Mouse (Mus musculus) limb, embryonic 15.5 days (tissue): Measurements from ENCODE around the gene Slc22a14. TPM values are rescaled to one million over a fixed set of nuclear protein-coding genes. Genes with fewer than 3 reads are reported as not detected.

Source experiments
- ATAC-seq: fragments of 200-750 bp; cut with Nextera tagmentation; 2 replicates; pipeline ENCODE4 v1.8.0; 2017; ENCODE audit warnings: low read depth, moderate TSS enrichment; ENCODE audit not compliant: insufficient number of reproducible peaks, low FRiP score, low TSS enrichment
- H3K27ac ChIP-seq: fragments of 300-500 bp; sonication (generic); 2 replicates; pipeline ENCODE4 v1.5.1; 2015; ENCODE audit warnings: moderate library complexity, mild to moderate bottlenecking, inconsistent platforms
- H3K27me3 ChIP-seq: fragments of 300-500 bp; sonication (generic); 2 replicates; pipeline ENCODE4 v1.6.1; 2015; ENCODE audit warnings: inconsistent platforms
- H3K36me3 ChIP-seq: fragments of 300-500 bp; sonication (generic); 2 replicates; pipeline ENCODE4 v1.6.1; 2015; ENCODE audit warnings: inconsistent platforms
- H3K4me1 ChIP-seq: fragments of 300-500 bp; sonication (generic); 2 replicates; pipeline ENCODE4 v1.6.1; 2015; ENCODE audit warnings: inconsistent platforms
- H3K4me2 ChIP-seq: fragments of 300-500 bp; sonication (generic); 2 replicates; pipeline ENCODE4 v1.6.1; 2015; ENCODE audit warnings: mild to moderate bottlenecking, inconsistent platforms
- H3K4me3 ChIP-seq: fragments of 300-500 bp; sonication (generic); 2 replicates; pipeline ENCODE4 v1.5.1; 2015; ENCODE audit warnings: mild to moderate bottlenecking, inconsistent platforms
- H3K9ac ChIP-seq: fragments of 300-500 bp; sonication (generic); 2 replicates; pipeline ENCODE4 v1.6.1; 2015; ENCODE audit warnings: inconsistent platforms
- H3K9me3 ChIP-seq: fragments of 300-500 bp; sonication (generic); 2 replicates; pipeline ENCODE4 v1.6.1; 2016; ENCODE audit warnings: inconsistent platforms
- WGBS: fragments of 180-500 bp; shearing (Covaris S2); methylation state at CpG from one replicate; pipeline ENCODE4 v1.1.7; 2015; 5-methylcytosine and 5-hydroxymethylcytosine counted together
- polyA plus RNA-seq: library from polyadenylated mRNA; unstranded; fragments of >200 nt; fragmentation: Nextera tagmentation; extraction: Ambion mirVana; gene quantifications from 2 replicates; pipeline ENCODE4 v1.2.1, GENCODE M21; 2015

The Slc22a14 gene
- polyA plus RNA-seq, 1 experiment from 2014 or later: not detected

DNA sequence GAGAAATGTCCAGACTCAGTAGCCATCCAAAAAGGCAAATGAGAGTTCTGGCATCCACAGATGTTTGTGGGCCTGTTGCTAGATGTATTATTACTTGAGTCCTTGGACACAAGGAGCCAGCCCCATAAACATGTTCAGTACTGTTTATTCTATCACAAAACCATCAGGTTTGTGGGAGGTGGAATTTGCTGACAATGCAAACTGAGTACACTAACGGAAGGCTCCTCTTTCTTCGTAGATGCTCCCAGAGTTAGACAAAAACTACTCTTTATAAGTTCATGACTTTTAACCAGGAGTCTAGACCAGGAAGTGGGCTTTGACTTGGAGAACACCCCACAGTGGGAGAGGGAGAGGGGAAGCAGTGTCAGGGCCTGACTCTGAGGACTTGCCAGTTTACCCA lies 197.7 kb downstream of the Slc22a14 start:
- H3K9me3 ChIP-seq: no peaks in the 10 kb centered on the region
- no peak overlapping the region for H3K27ac ChIP-seq
- WGBS: 88% methylated on average over 2 of the region's 2 CpGs
- no peaks in the 10 kb centered on the region for H3K4me1 ChIP-seq
- H3K36me3 ChIP-seq: no peaks in the 10 kb centered on the region
- H3K9ac ChIP-seq: no peak overlapping the region
- H3K4me2 ChIP-seq: no peak overlapping the region
- ATAC-seq: no peak
- H3K4me3 ChIP-seq: no peak overlapping the region
- H3K27me3 ChIP-seq: no peaks in the 10 kb centered on the region

DNA sequence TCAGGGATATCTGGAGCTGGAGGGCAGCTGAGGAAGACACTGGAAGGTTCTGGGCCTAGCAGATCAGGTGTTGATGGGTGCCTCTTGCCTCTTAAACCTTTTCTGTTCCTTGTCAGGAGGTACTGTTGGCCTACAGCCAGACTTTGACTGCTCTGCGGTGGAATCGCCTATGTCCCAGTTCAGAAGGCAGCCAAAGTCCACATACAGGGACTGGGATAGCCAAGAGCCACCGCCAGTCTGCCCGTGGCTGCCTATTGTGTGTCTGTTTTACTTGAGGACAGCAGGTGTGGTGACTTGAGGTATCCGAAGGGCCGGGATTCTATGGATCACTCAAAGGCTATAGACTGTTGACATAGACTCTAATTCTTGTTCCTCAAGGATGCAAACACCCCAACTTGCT lies 199.8 kb downstream of the Slc22a14 start:
- ATAC-seq: no peak

DNA sequence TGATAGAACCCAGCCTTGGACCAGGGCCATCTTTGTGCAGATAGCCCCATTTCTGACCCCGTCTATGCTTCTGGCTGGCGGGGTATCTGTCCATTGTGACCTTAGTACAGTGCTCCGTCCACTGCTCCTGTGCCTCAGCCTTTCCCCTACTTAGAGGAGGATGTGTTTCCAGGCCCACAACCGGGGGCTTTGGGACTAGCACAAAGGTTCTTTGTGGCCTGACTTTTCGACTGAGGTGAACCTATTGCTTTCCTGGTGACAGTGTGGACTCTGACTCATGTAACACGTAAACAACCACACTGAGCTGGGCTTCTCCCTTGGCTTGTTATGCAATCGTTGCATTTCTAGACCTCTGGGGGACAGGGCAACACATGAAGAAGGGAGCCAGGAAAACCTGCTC lies 200.6 kb downstream of the Slc22a14 start:
- Histone ChIP-seq H3K4me3 (no peak overlapping the region), H3K27ac (no peak overlapping the region), H3K9ac (no peak overlapping the region), H3K9me3 (no peaks in the 10 kb centered on the region), H3K4me2 (no peak overlapping the region), H3K36me3 (no peaks in the 10 kb centered on the region), H3K27me3 (no peaks in the 10 kb centered on the region), H3K4me1 (no peaks in the 10 kb centered on the region)
- WGBS: 80% methylated on average over 7 of the region's 7 CpGs
- ATAC-seq: no peak

More for the DNA sequence above, 199.8 kb downstream of the Slc22a14 start:
- Histone ChIP-seq H3K27ac (no peak overlapping the region), H3K4me1 (no peaks in the 10 kb centered on the region), H3K9me3 (no peaks in the 10 kb centered on the region), H3K9ac (no peak overlapping the region), H3K4me3 (no peak overlapping the region), H3K27me3 (no peaks in the 10 kb centered on the region), H3K36me3 (no peaks in the 10 kb centered on the region), H3K4me2 (no peak overlapping the region)
- WGBS: 84% methylated on average over 6 of the region's 6 CpGs

DNA sequence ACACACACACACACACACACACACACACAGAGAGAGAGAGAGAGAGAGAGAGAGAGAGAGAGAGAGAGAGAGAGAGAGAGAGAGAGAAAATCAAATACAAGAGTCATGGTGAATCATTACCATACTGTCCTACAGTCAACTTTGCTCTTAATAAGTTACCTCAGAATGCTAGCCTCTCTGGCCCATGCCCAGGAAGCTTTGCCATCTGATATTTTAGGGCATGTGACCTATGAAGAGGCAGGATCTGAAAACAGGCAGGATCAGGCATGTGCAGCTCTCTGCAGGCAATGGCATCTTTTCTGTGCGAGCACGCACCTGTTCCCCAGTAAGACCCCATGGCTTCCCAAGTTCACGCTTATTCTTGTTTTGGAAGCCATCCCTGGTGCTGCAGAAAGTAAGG lies 204.7 kb downstream of the Slc22a14 start:
- Histone ChIP-seq H3K27ac (no peak overlapping the region), H3K36me3 (no peaks in the 10 kb centered on the region), H3K4me2 (no peak overlapping the region), H3K9me3 (no peaks in the 10 kb centered on the region), H3K9ac (no peak overlapping the region), H3K4me1 (peaks cover 11% of the 10 kb centered on the region; the same call in 1 of the 2 replicates), H3K4me3 (no peak overlapping the region), H3K27me3 (peaks cover 14% of the 10 kb centered on the region)
- WGBS: 84% methylated on average over 3 of the region's 3 CpGs
- ATAC-seq: no peak

DNA sequence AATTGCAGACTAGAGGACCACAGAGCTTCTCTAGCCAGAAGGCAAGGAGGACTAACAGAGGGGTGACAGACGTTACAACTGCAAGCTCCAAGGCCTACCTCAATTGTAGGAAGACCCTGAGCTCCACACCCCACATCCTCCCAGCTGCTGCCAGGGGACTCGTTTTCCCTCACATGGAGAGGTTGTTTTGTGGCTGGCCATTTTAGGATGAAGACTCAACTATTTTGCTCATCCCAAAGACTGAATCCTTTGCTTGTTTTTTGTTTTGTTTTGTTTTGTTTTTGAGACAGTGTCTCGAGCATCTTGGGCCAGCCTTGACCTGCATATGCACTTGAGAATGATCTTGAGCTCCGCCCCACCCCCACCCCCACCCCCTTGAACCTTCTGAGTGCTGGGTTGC lies 206.5 kb downstream of the Slc22a14 start, which contains the start of gene Gm47289:
Gm47289 (plus strand) TSS at position 301 of the 400 bp plus-strand sequence.
- Histone ChIP-seq H3K4me1 (peaks cover 11% of the 10 kb centered on the region; the same call in 1 of the 2 replicates), H3K27ac (no peak within 1 kb of the TSS), H3K36me3 (no peaks in the 10 kb centered on the region), H3K9ac (no peak within 1 kb of the TSS), H3K4me2 (no peak within 1 kb of the TSS), H3K9me3 (no peaks in the 10 kb centered on the region), H3K27me3 (peaks cover 22% of the 10 kb centered on the region), H3K4me3 (no peak within 1 kb of the TSS)
- no peak for ATAC-seq
- 45% methylated on average over 4 of the region's 4 CpGs for WGBS

DNA sequence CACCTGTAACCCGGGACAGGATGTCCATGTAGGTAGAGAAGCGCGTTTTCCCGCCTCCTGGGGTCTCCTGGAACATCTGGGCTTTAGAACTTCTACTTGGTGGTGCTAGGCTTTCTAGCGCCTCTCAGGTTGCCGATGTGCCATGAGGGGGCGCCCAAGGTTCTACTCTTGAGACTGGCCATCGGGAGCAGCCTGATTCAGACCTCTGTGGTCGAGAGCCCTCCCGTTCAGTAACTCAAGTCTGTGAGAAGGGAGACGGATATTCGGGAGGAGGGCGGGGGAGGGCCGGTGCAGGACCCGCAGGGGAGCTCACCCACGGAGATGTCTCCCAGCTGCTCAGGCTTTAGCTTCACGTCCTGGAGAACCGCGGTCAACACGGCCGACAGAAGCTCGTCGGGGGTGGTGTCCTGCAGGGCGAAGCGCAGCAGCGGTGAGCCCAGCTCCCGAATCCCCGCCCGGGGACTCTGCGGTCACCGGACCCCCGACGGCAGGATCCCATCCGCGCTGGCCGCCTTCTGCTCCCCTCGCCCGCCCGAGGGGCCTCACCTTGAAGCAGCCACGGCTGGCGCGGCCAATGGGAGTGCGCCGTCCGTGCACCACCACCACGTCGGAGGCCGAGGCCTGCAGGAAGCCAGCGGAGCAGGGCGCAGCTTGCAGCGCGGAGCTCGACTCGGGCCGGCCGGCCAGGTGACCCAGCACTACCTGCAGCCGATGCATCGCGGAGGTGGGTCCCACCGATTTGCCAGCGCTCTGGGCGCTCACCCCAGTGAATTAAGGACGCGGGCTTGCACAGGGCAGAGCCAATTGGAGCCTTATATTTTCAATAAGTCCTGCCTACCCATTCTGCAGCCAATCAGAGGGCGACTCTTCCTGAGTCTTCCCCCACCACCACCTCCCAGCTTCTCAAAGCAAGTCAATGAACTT lies 208.8 kb downstream of the Slc22a14 start, which contains the start of gene Acaa1b:
Acaa1b (minus strand) TSS at position 816 of the 924 bp plus-strand sequence.
- peak; percentile 71; the same call in 1 of the 2 replicates for ATAC-seq
- H3K4me1 ChIP-seq: peaks cover 11% of the 10 kb centered on the region; the same call in 1 of the 2 replicates
- 1% methylated on average over 65 of the region's 65 CpGs for WGBS
- no peaks in the 10 kb centered on the region for H3K9me3 ChIP-seq
- peak within 1 kb of the TSS; percentile 71 for H3K4me2 ChIP-seq
- 0 out of 2 replicates have a peak within 1 kb of the TSS, but pooled peaks have one; percentile 23 for H3K9ac ChIP-seq
- H3K27ac ChIP-seq: no peak within 1 kb of the TSS
- no peaks in the 10 kb centered on the region for H3K36me3 ChIP-seq
- peaks cover 22% of the 10 kb centered on the region for H3K27me3 ChIP-seq
- peak within 1 kb of the TSS; percentile 55 for H3K4me3 ChIP-seq

DNA sequence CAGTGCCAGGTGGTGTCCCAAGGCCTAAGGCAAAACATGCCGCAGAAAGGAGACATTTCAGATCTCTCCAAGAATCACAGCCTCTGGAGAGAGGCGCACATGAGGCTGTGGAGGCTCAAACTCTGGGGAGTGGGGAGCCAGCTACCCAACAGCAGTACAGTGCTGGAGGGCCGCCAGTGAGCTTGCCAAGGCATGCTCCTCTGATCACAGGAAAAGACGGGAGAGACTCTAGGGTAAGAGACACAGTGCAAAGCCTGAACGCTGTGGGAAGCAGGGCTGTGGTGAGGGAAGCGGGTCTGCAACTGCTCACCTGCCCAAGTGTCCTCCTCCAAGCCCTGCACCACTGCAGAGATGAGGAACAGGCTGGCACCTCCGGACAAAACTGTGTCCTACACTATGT lies 209.5 kb downstream of the Slc22a14 start:
- H3K9ac ChIP-seq: no peak overlapping the region
- no peak overlapping the region for H3K4me3 ChIP-seq
- 0 out of 2 replicates have a peak overlapping the region, but pooled peaks have one; percentile 71 for H3K4me2 ChIP-seq

DNA sequence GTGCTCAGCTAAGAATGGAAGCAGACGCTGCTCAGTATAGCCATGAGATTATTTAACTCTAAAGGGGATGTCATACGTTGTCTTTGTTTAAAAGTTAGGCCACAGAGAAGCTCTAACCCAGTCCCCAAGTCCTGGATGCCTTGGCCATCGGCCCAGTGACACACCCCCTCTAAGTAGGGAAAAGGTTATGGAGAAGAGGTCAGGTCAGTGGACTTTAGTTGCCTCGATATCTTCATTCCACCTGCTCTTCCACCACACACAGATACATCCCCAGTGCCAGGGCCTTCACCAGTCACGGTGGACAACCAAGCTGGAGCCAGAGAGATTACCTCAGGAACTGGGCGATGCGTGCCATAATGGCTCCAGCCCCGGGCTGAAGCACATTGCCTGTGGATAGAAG lies 209.9 kb downstream of the Slc22a14 start:
- Histone ChIP-seq H3K4me2 (no peak overlapping the region), H3K9me3 (no peaks in the 10 kb centered on the region), H3K27ac (no peak overlapping the region), H3K4me1 (peaks cover 11% of the 10 kb centered on the region; the same call in 1 of the 2 replicates), H3K4me3 (no peak overlapping the region), H3K9ac (no peak overlapping the region), H3K36me3 (no peaks in the 10 kb centered on the region), H3K27me3 (peaks cover 22% of the 10 kb centered on the region)
- 80% methylated on average over 8 of the region's 8 CpGs for WGBS
- no peak for ATAC-seq

More for the DNA sequence above, 209.5 kb downstream of the Slc22a14 start:
- H3K27me3 ChIP-seq: peaks cover 22% of the 10 kb centered on the region
- ATAC-seq: no peak
- no peaks in the 10 kb centered on the region for H3K36me3 ChIP-seq
- H3K4me1 ChIP-seq: peaks cover 11% of the 10 kb centered on the region; the same call in 1 of the 2 replicates
- 44% methylated on average over 7 of the region's 7 CpGs for WGBS
- no peak overlapping the region for H3K27ac ChIP-seq
- H3K9me3 ChIP-seq: no peaks in the 10 kb centered on the region

DNA sequence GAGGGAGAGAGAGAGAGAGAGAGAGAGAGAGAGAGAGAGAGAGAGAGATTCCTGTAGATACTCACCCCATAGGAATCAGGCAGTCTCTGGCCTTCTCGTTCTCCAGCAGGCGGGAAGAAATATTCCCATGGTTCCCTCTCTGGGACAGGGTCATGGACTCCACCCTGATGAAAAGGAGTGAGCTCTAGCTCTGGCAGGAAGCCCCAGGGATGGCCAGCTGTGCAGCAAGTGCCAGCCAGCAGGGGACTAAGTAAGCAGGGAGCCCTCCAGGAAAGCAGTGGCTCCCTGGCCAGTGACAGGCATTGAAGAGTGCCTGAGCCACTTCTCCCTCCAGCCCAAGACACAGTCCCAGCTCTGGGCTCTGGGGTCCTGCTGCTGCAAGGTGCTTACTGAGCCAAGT lies 213.6 kb downstream of the Slc22a14 start:
- H3K36me3 ChIP-seq: no peaks in the 10 kb centered on the region
- WGBS: 55% methylated on average over 2 of the region's 2 CpGs
- no peak overlapping the region for H3K4me3 ChIP-seq
- no peak overlapping the region for H3K27ac ChIP-seq
- no peaks in the 10 kb centered on the region for H3K9me3 ChIP-seq
- H3K27me3 ChIP-seq: peaks cover 19% of the 10 kb centered on the region
- H3K9ac ChIP-seq: no peak overlapping the region
- H3K4me1 ChIP-seq: peaks cover 11% of the 10 kb centered on the region; the same call in 1 of the 2 replicates
- ATAC-seq: no peak
- no peak overlapping the region for H3K4me2 ChIP-seq

DNA sequence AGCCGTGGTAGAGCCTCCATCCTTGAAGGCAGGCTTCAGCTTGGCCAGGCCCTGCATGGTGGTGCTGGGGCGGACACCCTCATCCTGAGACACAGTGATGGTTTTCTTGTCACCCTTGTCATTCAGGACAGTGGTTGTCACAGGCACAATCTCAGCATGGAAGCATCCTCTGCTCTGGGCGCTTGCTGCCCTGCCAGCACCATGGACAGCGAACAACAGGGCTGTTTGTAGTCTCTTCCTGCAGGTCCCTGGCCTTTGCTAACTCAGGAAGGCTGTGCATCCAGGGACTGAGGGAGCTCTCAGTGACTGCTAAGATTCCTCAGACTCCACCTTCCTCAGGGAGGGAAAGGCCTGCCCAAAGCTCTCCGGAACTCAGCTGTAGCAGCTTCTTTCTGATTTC lies 215.8 kb downstream of the Slc22a14 start:
- no peaks in the 10 kb centered on the region for H3K4me1 ChIP-seq
- H3K27ac ChIP-seq: no peak overlapping the region
- H3K9ac ChIP-seq: no peak overlapping the region
- no peak for ATAC-seq
- WGBS: 34% methylated on average over 5 of the region's 5 CpGs
- no peak overlapping the region for H3K4me3 ChIP-seq
- H3K27me3 ChIP-seq: no peaks in the 10 kb centered on the region
- H3K4me2 ChIP-seq: no peak overlapping the region
- H3K36me3 ChIP-seq: no peaks in the 10 kb centered on the region
- H3K9me3 ChIP-seq: no peaks in the 10 kb centered on the region

DNA sequence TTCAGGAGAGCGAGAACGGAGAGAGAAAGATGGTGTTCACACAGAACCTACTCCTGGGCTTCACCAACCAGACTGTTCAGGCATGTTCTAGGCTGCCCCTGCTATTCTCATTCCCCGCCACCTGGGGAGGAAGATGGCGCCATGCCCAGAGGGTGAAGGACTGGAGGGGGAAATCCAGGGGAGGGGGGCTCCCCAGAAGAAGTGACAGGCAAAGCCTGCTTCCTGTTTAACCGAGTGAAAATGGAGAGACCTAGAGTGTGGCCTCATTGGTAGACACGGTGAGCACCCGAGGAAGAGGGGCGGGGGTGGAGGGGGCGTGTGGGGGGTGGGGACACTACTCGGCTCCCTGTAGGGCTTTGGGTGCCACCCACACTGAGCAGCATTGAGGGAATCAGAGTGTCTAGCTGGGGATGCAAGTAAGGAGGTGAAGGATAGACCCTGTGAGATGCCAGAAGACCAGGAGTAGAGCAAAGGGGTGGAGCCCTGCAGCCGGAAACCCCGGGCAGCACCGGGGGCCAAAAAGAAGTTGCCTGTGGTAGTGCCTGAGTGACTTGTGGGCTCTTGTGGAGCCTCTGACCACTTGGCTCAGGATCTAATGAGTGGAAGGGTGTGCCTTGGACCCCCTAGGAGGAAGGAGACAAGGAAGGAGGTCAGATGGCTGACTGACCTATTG lies 219.1 kb downstream of the Slc22a14 start:
- WGBS: 66% methylated on average over 13 of the region's 13 CpGs
- H3K27ac ChIP-seq: no peak overlapping the region
- no peaks in the 10 kb centered on the region for H3K36me3 ChIP-seq
- no peak for ATAC-seq
- no peak overlapping the region for H3K4me2 ChIP-seq
- H3K4me1 ChIP-seq: no peaks in the 10 kb centered on the region
- no peak overlapping the region for H3K9ac ChIP-seq
- no peak overlapping the region for H3K4me3 ChIP-seq
- no peaks in the 10 kb centered on the region for H3K27me3 ChIP-seq
- no peaks in the 10 kb centered on the region for H3K9me3 ChIP-seq

DNA sequence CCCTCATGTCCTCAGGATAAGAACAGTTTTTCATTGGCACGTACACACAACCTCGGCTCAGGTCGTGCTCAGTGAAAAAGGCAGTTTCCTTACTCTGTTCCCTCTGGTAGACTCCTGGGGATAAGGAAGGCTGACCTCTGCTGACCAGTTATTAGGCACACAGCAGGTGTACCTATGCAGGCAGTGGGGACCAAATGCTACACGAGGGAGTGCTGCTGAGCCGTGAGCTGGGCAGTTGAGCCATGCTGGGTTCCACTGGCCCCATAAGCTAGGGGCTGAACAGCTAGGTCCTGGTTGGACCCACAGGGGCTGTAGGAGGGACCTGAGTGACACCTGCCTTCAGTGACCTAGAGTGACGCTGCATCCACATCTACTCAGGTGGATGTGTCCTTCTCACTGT lies 219.7 kb downstream of the Slc22a14 start:
- Histone ChIP-seq H3K4me3 (no peak overlapping the region), H3K9ac (no peak overlapping the region), H3K4me2 (no peak overlapping the region), H3K4me1 (no peaks in the 10 kb centered on the region), H3K27me3 (no peaks in the 10 kb centered on the region), H3K27ac (no peak overlapping the region), H3K9me3 (no peaks in the 10 kb centered on the region), H3K36me3 (no peaks in the 10 kb centered on the region)
- WGBS: 70% methylated on average over 6 of the region's 6 CpGs
- no peak for ATAC-seq
